Mouse (Mus musculus) ovary, postnatal 14 days (tissue): ENCODE measurements at regions not wholly inside any gene's neighbourhood (a gene's known extent, or its start where the extent isn't known, plus 50 kb on each side); places are given as distances from the start of the nearest gene placed in this dataset.

ENCODE experiments used
- DNase-seq: peaks from one replicate; pipeline ENCODE4 v3.0.0; 2022; ENCODE audit warnings: low spot score

GRCm38 (mm10) chr7:78123386-78123785 is 614.4 kb downstream of the Ntrk3 start:
- DNase-seq, result no peak

GRCm38 (mm10) chr7:78121151-78121486 is 616.7 kb downstream of the Ntrk3 start:
- DNase-seq, result no peak

GRCm38 (mm10) chr7:78120462-78121150 is 617.2 kb downstream of the Ntrk3 start:
- no peak for DNase-seq

GRCm38 (mm10) chr7:78119809-78120208 is 618.0 kb downstream of the Ntrk3 start:
- no peak for DNase-seq

- no peak for DNase-seq
These were observed 626.5 kb downstream of the Ntrk3 start for GRCm38 (mm10) chr7:78111291-78111690.

GRCm38 (mm10) chr7:78103536-78104279 is 634.1 kb downstream of the Ntrk3 start:
- no peak for DNase-seq

- DNase-seq, result no peak
These were observed 635.4 kb downstream of the Ntrk3 start for GRCm38 (mm10) chr7:78102396-78102795.

GRCm38 (mm10) chr7:78086566-78087008 is 651.2 kb downstream of the Ntrk3 start:
- no peak for DNase-seq

- DNase-seq, result no peak
These were observed 651.8 kb downstream of the Ntrk3 start for GRCm38 (mm10) chr7:78085783-78086565.

GRCm38 (mm10) chr7:78079708-78080107 is 658.1 kb downstream of the Ntrk3 start:
- DNase-seq, result no peak

- DNase-seq, result no peak
These were observed 666.7 kb downstream of the Ntrk3 start for GRCm38 (mm10) chr7:78071131-78071530.

- no peak for DNase-seq
These were observed 676.2 kb downstream of the Ntrk3 start for GRCm38 (mm10) chr7:78061631-78062030.

GRCm38 (mm10) chr7:78049606-78050005 is 688.2 kb downstream of the Ntrk3 start:
- DNase-seq, result no peak

GRCm38 (mm10) chr7:78045456-78045855 is 692.4 kb downstream of the Ntrk3 start:
- no peak for DNase-seq

- DNase-seq, result no peak
These were observed 706.8 kb downstream of the Ntrk3 start for GRCm38 (mm10) chr7:78031032-78031431.

GRCm38 (mm10) chr7:78026992-78027615 is 710.7 kb downstream of the Ntrk3 start:
- no peak for DNase-seq

- no peak for DNase-seq
These were observed 714.2 kb downstream of the Ntrk3 start for GRCm38 (mm10) chr7:78023591-78023990.

GRCm38 (mm10) chr7:78023075-78023474 is 714.7 kb downstream of the Ntrk3 start:
- DNase-seq, result no peak

GRCm38 (mm10) chr7:78013631-78014030 is 724.2 kb downstream of the Ntrk3 start:
- DNase-seq, result no peak

GRCm38 (mm10) chr7:78003086-78003485 is 734.7 kb downstream of the Ntrk3 start:
- DNase-seq, result no peak

GRCm38 (mm10) chr7:77993840-77994239 is 744.0 kb downstream of the Ntrk3 start:
- no peak for DNase-seq

GRCm38 (mm10) chr7:77990150-77990549 is 747.7 kb downstream of the Ntrk3 start:
- DNase-seq, result no peak
